Mouse (Mus musculus) urinary bladder, adult 18-20 months (tissue): Measurements from ENCODE around the gene Tab2.

Experiments
- DNase-seq, 2 experiments: peaks; one replicate each; pipeline ENCODE4 v3.0.0; 2022; ENCODE audit warnings: low spot score in 2 of 2, mixed read lengths in 2 of 2

Tab2 gene

GRCm38 (mm10) chr10:7956228-7957001, at the start of gene Tab2:
Gene Tab2 (minus strand): TSS chr10:7956230.
- peak; percentile 87 to 89 for DNase-seq

GRCm38 (mm10) chr10:7992258-7992919, 36.4 kb upstream of the Tab2 start:
- no peak for DNase-seq

- no peak for DNase-seq
Measured at GRCm38 (mm10) chr10:7991596-7991995, 35.6 kb upstream of the Tab2 start.

- no peak for DNase-seq
Measured at GRCm38 (mm10) chr10:7987521-7987920, 31.5 kb upstream of the Tab2 start.

- no peak for DNase-seq
Measured at GRCm38 (mm10) chr10:7976462-7976861, 20.4 kb upstream of the Tab2 start.

- no peak for DNase-seq
Measured at GRCm38 (mm10) chr10:7968747-7969280, 12.8 kb upstream of the Tab2 start.

GRCm38 (mm10) chr10:7967096-7967495, 11.1 kb upstream of the Tab2 start:
- no peak for DNase-seq

GRCm38 (mm10) chr10:7959073-7959472, 3.0 kb upstream of the Tab2 start:
- no peak for DNase-seq

GRCm38 (mm10) chr10:7955634-7956121, 352 bp downstream of the Tab2 start:
- peak; percentile 11 to 46 for DNase-seq

- peak; percentile 16 to 50 for DNase-seq
Measured at GRCm38 (mm10) chr10:7954989-7955633, 919 bp downstream of the Tab2 start.

- DNase-seq: no peak
Measured at GRCm38 (mm10) chr10:7954627-7954988, 1.4 kb downstream of the Tab2 start.

GRCm38 (mm10) chr10:7943006-7943405, 13.0 kb downstream of the Tab2 start:
- no peak for DNase-seq

- DNase-seq: no peak
Measured at GRCm38 (mm10) chr10:7936556-7937192, 19.4 kb downstream of the Tab2 start.

- no peak for DNase-seq
Measured at GRCm38 (mm10) chr10:7932958-7933357, 23.1 kb downstream of the Tab2 start.

GRCm38 (mm10) chr10:7928996-7929395, 27.0 kb downstream of the Tab2 start:
- DNase-seq: no peak

GRCm38 (mm10) chr10:7925481-7925880, 30.5 kb downstream of the Tab2 start:
- DNase-seq: no peak

- DNase-seq: no peak
Measured at GRCm38 (mm10) chr10:7923433-7923832, 32.6 kb downstream of the Tab2 start.

GRCm38 (mm10) chr10:7911268-7911667, 44.8 kb downstream of the Tab2 start:
- no peak for DNase-seq

- no peak for DNase-seq
Measured at GRCm38 (mm10) chr10:7907151-7907550, 48.9 kb downstream of the Tab2 start.

GRCm38 (mm10) chr10:7904157-7904556, 51.9 kb downstream of the Tab2 start:
- no peak for DNase-seq

- no peak for DNase-seq
Measured at GRCm38 (mm10) chr10:7900719-7901627, 55.1 kb downstream of the Tab2 start.
